Comparison of ENCODE assay signal across 13 mouse cellular contexts in genomic region chr1:90100360-90101232, GRCm38 (mm10). TPM values are rescaled to one million over a fixed set of nuclear protein-coding genes. Genes with fewer than 3 reads are reported as not detected.
A peak's percentile ranks its signal among the peaks of the same experiment; 100 is the strongest.
DNase-seq lines count a peak whose midpoint lies in the region; ATAC-seq and TF ChIP-seq lines count a peak whose summit lies in the region.
"Had no signal": no experiment of that assay in that cellular context is flagged by ENCODE, and none has a peak within 500 bp of the region (broad histone marks: within the 10 kb centered on the region; RNA-seq: fewer than 3 reads in every experiment).

No protein-coding gene starts in this region.

- H3K27ac ChIP-seq in embryonic fibroblast, embryonic 13.5 days (ENCODE audit: insufficient read depth, low read length) = peak overlapping the region; percentile 80
- H3K27ac ChIP-seq in hindbrain, embryonic 14.5 days = no peak overlapping the region
- H3K27ac ChIP-seq: lung, embryonic 15.5 days had no signal

- peaks cover 11% of the 10 kb centered on the region for H3K4me1 ChIP-seq in embryonic fibroblast, embryonic 13.5 days (ENCODE audit: control insufficient read depth, insufficient read depth, low read length)
- H3K4me1 ChIP-seq in hindbrain, embryonic 14.5 days (replicated peaks; ENCODE audit: control insufficient read depth, insufficient read depth, low read length) = no peaks in the 10 kb centered on the region

- intact Hi-C loops in heart, postnatal 25 days (cut with DNase I) = no loop called here

- WGBS in hindbrain, embryonic 14.5 days = 72% methylated on average over 10 of the region's 10 CpGs

- no peaks in the 10 kb centered on the region for H3K36me3 ChIP-seq in hindbrain, embryonic 14.5 days (replicated peaks; ENCODE audit: control insufficient read depth, insufficient read depth)
- H3K36me3 ChIP-seq: lung, embryonic 15.5 days had no signal

- H3K27me3 ChIP-seq in hindbrain, embryonic 14.5 days (ENCODE audit: control insufficient read depth, insufficient read depth, low read length) = no peaks in the 10 kb centered on the region
- H3K27me3 ChIP-seq: lung, embryonic 15.5 days had no signal

- H3K9ac ChIP-seq in hindbrain, embryonic 14.5 days = no peak overlapping the region
- H3K9ac ChIP-seq: lung, embryonic 15.5 days had no signal

- no peak overlapping the region for H3K4me3 ChIP-seq in embryonic fibroblast, embryonic 13.5 days (ENCODE audit: insufficient read depth, low read length)
- no peak overlapping the region for H3K4me3 ChIP-seq in hindbrain, embryonic 14.5 days (replicated peaks; ENCODE audit: low read length)
- H3K4me3 ChIP-seq: lung, embryonic 15.5 days had no signal

- no peak for TF ChIP-seq POLR2A in embryonic fibroblast, embryonic 13.5 days (IDR thresholded peaks at IDR 0.05; ENCODE audit: low read depth, low read length)

- DNase-seq in heart, postnatal 4 days = peak; percentile 40
- no peak for DNase-seq in heart, postnatal 25 days (ENCODE audit: low spot score)
- peak; percentile 97 for DNase-seq in 3T3-L1 (ENCODE audit: low read depth, low spot score)
- DNase-seq in lung, postnatal 14 days = peak; percentile 51
- no peak for DNase-seq in adrenal gland, postnatal 36 days
- DNase-seq in cerebellum, postnatal 36 days = no peak
- no peak for DNase-seq in hindbrain, embryonic 14.5 days (ENCODE audit: low spot score)
- DNase-seq: adrenal gland, postnatal 14 days; cerebellum, adult 18-20 months had no signal

- H3K9me3 ChIP-seq in hindbrain, embryonic 14.5 days (ENCODE audit: control insufficient read depth, low read length) = no peaks in the 10 kb centered on the region
- H3K9me3 ChIP-seq: lung, embryonic 15.5 days had no signal

- H3K4me2 ChIP-seq in hindbrain, embryonic 14.5 days (replicated peaks) = no peak overlapping the region
- H3K4me2 ChIP-seq: lung, embryonic 15.5 days had no signal

- ATAC-seq in hindbrain, embryonic 14.5 days (ENCODE audit: low FRiP score) = no peak

- no peak for TF ChIP-seq CTCF in embryonic fibroblast, embryonic 13.5 days (IDR thresholded peaks at IDR 0.05; ENCODE audit: borderline replicate concordance, insufficient read depth, low read length)

RNA-seq across cellular contexts. Expression of gene Iqca, which starts 52.6 kb away (rescaled TPM):
- not detected for total RNA-seq in heart, postnatal 4 days (2021)
- total RNA-seq in heart, postnatal 25 days (2021) = not detected
- polyA plus RNA-seq in embryonic fibroblast, embryonic 13.5 days (2011; ENCODE audit: insufficient read length, low read depth, missing spikeins) = not detected in 2 replicates
- total RNA-seq in adrenal gland, postnatal 36 days (2021) = not detected
- 0.86 and 1.8 TPM in 2 replicates for polyA plus RNA-seq in hindbrain, embryonic 14.5 days (2014; fragmentation: Nextera tagmentation; extraction: Ambion mirVana)
- total RNA-seq: adrenal gland, postnatal 14 days; gastrocnemius, adult 8-10 months; monocyte, adult 5-6 weeks had no signal

Comparison
In these comparisons a context has a peak if more than half of its experiments do, and no peak if none do; other contexts are left out.
1. DNase-seq: peak in heart, postnatal 4 days (single experiment), 3T3-L1 (single experiment) and lung, postnatal 14 days (single experiment); none in heart, postnatal 25 days (single experiment), adrenal gland, postnatal 36 days (0 of 2), cerebellum, postnatal 36 days (0 of 2) and hindbrain, embryonic 14.5 days (single experiment).